Mouse (Mus musculus): ENCODE measurements around the gene Cebpz.

The Cebpz gene

GRCm38 (mm10) chr17:78936466-78937228 lies at the start of gene Cebpz, which contains the start of gene Ndufaf7:
Gene Cebpz (minus strand): TSS chr17:78937066.
Gene Ndufaf7 (plus strand): TSS chr17:78937136.
- no peaks in the 10 kb centered on the region for H3K9me3 ChIP-seq (ENCODE audit: low read length)
- H3K36me3 ChIP-seq (ENCODE audit: insufficient read depth, low read length), result peaks cover 45% of the 10 kb centered on the region
- H3K27me3 ChIP-seq (ENCODE audit: insufficient read depth, low read length), result no peaks in the 10 kb centered on the region
- H3K4me1 ChIP-seq (replicated peaks; ENCODE audit: low read depth, low read length), result peaks cover 54% of the 10 kb centered on the region
- peak within 1 kb of the TSS; percentile 100 for H3K4me3 ChIP-seq (replicated peaks; ENCODE audit: low read length)
- TF ChIP-seq CTCF (conservative IDR thresholded peaks at IDR 0.05; ENCODE audit: low read length), result no peak
- no peak for TF ChIP-seq NANOG (IDR thresholded peaks at IDR 0.05; ENCODE audit: borderline replicate concordance, low read length)
- no peak for TF ChIP-seq POU5F1 (IDR thresholded peaks at IDR 0.05; ENCODE audit: borderline replicate concordance, low read length)

GRCm38 (mm10) chr17:78983736-78984135 lies 46.9 kb upstream of the Cebpz start:
- H3K4me3 ChIP-seq (replicated peaks; ENCODE audit: low read length), result no peak overlapping the region
- no peak for TF ChIP-seq CTCF (conservative IDR thresholded peaks at IDR 0.05; ENCODE audit: low read length)
- TF ChIP-seq NANOG (IDR thresholded peaks at IDR 0.05; ENCODE audit: borderline replicate concordance, low read length), result no peak
- no peak for TF ChIP-seq POU5F1 (IDR thresholded peaks at IDR 0.05; ENCODE audit: borderline replicate concordance, low read length)
- H3K27me3 ChIP-seq (ENCODE audit: insufficient read depth, low read length), result no peaks in the 10 kb centered on the region
- no peaks in the 10 kb centered on the region for H3K4me1 ChIP-seq (replicated peaks; ENCODE audit: low read depth, low read length)
- H3K36me3 ChIP-seq (ENCODE audit: insufficient read depth, low read length), result peaks cover 18% of the 10 kb centered on the region
- no peaks in the 10 kb centered on the region for H3K9me3 ChIP-seq (ENCODE audit: low read length)

- no peaks in the 10 kb centered on the region for H3K4me1 ChIP-seq (replicated peaks; ENCODE audit: low read depth, low read length)
- TF ChIP-seq NANOG (IDR thresholded peaks at IDR 0.05; ENCODE audit: borderline replicate concordance, low read length) (no peak), CTCF (conservative IDR thresholded peaks at IDR 0.05; ENCODE audit: low read length) (no peak), POU5F1 (IDR thresholded peaks at IDR 0.05; ENCODE audit: borderline replicate concordance, low read length) (no peak)
Observed at GRCm38 (mm10) chr17:78983166-78983565, 46.3 kb upstream of the Cebpz start.

GRCm38 (mm10) chr17:78968500-78968899 lies 31.6 kb upstream of the Cebpz start:
- Histone ChIP-seq H3K36me3 (ENCODE audit: insufficient read depth, low read length) (peaks cover 15% of the 10 kb centered on the region), H3K4me3 (replicated peaks; ENCODE audit: low read length) (no peak overlapping the region), H3K4me1 (replicated peaks; ENCODE audit: low read depth, low read length) (no peaks in the 10 kb centered on the region), H3K27me3 (ENCODE audit: insufficient read depth, low read length) (no peaks in the 10 kb centered on the region), H3K9me3 (ENCODE audit: low read length) (no peaks in the 10 kb centered on the region)
- TF ChIP-seq POU5F1 (IDR thresholded peaks at IDR 0.05; ENCODE audit: borderline replicate concordance, low read length) (no peak), NANOG (IDR thresholded peaks at IDR 0.05; ENCODE audit: borderline replicate concordance, low read length) (no peak), CTCF (conservative IDR thresholded peaks at IDR 0.05; ENCODE audit: low read length) (no peak)

More at GRCm38 (mm10) chr17:78983166-78983565, 46.3 kb upstream of the Cebpz start:
- no peaks in the 10 kb centered on the region for H3K9me3 ChIP-seq (ENCODE audit: low read length)
- no peaks in the 10 kb centered on the region for H3K27me3 ChIP-seq (ENCODE audit: insufficient read depth, low read length)
- no peak overlapping the region for H3K4me3 ChIP-seq (replicated peaks; ENCODE audit: low read length)
- H3K36me3 ChIP-seq (ENCODE audit: insufficient read depth, low read length), result peaks cover 18% of the 10 kb centered on the region

- TF ChIP-seq CTCF (conservative IDR thresholded peaks at IDR 0.05; ENCODE audit: low read length), result no peak
- no peak for TF ChIP-seq POU5F1 (IDR thresholded peaks at IDR 0.05; ENCODE audit: borderline replicate concordance, low read length)
- Histone ChIP-seq H3K4me1 (replicated peaks; ENCODE audit: low read depth, low read length) (no peaks in the 10 kb centered on the region), H3K4me3 (replicated peaks; ENCODE audit: low read length) (no peak overlapping the region), H3K27me3 (ENCODE audit: insufficient read depth, low read length) (no peaks in the 10 kb centered on the region), H3K9me3 (ENCODE audit: low read length) (no peaks in the 10 kb centered on the region), H3K36me3 (ENCODE audit: insufficient read depth, low read length) (peaks cover 14% of the 10 kb centered on the region)
Observed at GRCm38 (mm10) chr17:78966092-78966883, 29.4 kb upstream of the Cebpz start.

- Histone ChIP-seq H3K27me3 (ENCODE audit: insufficient read depth, low read length) (no peaks in the 10 kb centered on the region), H3K4me3 (replicated peaks; ENCODE audit: low read length) (no peak overlapping the region), H3K9me3 (ENCODE audit: low read length) (no peaks in the 10 kb centered on the region), H3K4me1 (replicated peaks; ENCODE audit: low read depth, low read length) (no peaks in the 10 kb centered on the region), H3K36me3 (ENCODE audit: insufficient read depth, low read length) (peaks cover 21% of the 10 kb centered on the region)
- TF ChIP-seq POU5F1 (IDR thresholded peaks at IDR 0.05; ENCODE audit: borderline replicate concordance, low read length) (no peak), CTCF (conservative IDR thresholded peaks at IDR 0.05; ENCODE audit: low read length) (no peak), NANOG (IDR thresholded peaks at IDR 0.05; ENCODE audit: borderline replicate concordance, low read length) (no peak)
Observed at GRCm38 (mm10) chr17:78964387-78964786, 27.5 kb upstream of the Cebpz start.

- peaks cover 40% of the 10 kb centered on the region for H3K36me3 ChIP-seq (ENCODE audit: insufficient read depth, low read length)
- TF ChIP-seq POU5F1 (IDR thresholded peaks at IDR 0.05; ENCODE audit: borderline replicate concordance, low read length) (no peak), NANOG (IDR thresholded peaks at IDR 0.05; ENCODE audit: borderline replicate concordance, low read length) (no peak), CTCF (conservative IDR thresholded peaks at IDR 0.05; ENCODE audit: low read length) (0 out of 2 replicates have a peak, but pooled peaks have one; percentile 3)
Observed at GRCm38 (mm10) chr17:78959473-78959872, 22.6 kb upstream of the Cebpz start.

GRCm38 (mm10) chr17:78953240-78953639 lies 16.4 kb upstream of the Cebpz start:
- no peak for TF ChIP-seq POU5F1 (IDR thresholded peaks at IDR 0.05; ENCODE audit: borderline replicate concordance, low read length)
- TF ChIP-seq NANOG (IDR thresholded peaks at IDR 0.05; ENCODE audit: borderline replicate concordance, low read length), result no peak
- no peak for TF ChIP-seq CTCF (conservative IDR thresholded peaks at IDR 0.05; ENCODE audit: low read length)
- H3K4me1 ChIP-seq (replicated peaks; ENCODE audit: low read depth, low read length), result no peaks in the 10 kb centered on the region
- H3K4me3 ChIP-seq (replicated peaks; ENCODE audit: low read length), result no peak overlapping the region
- H3K27me3 ChIP-seq (ENCODE audit: insufficient read depth, low read length), result no peaks in the 10 kb centered on the region
- no peaks in the 10 kb centered on the region for H3K9me3 ChIP-seq (ENCODE audit: low read length)
- H3K36me3 ChIP-seq (ENCODE audit: insufficient read depth, low read length), result peaks cover 59% of the 10 kb centered on the region

More at GRCm38 (mm10) chr17:78959473-78959872, 22.6 kb upstream of the Cebpz start:
- H3K27me3 ChIP-seq (ENCODE audit: insufficient read depth, low read length), result no peaks in the 10 kb centered on the region
- no peaks in the 10 kb centered on the region for H3K4me1 ChIP-seq (replicated peaks; ENCODE audit: low read depth, low read length)
- H3K4me3 ChIP-seq (replicated peaks; ENCODE audit: low read length), result no peak overlapping the region
- H3K9me3 ChIP-seq (ENCODE audit: low read length), result no peaks in the 10 kb centered on the region
